Mouse (Mus musculus) retina, postnatal 7 days (tissue): ENCODE data around the gene Tsc22d1.

ENCODE experiments used
- DNase-seq: peaks from one replicate; pipeline ENCODE4 v3.0.0-alpha.2; 2012; ENCODE audit warnings: low read depth, low spot score

The Tsc22d1 gene

GRCm38 (mm10) chr14:76442160-76442559 is 27.4 kb downstream of the Tsc22d1 start:
- no peak for DNase-seq

GRCm38 (mm10) chr14:76448987-76449386 is 34.2 kb downstream of the Tsc22d1 start:
- no peak for DNase-seq

- no peak for DNase-seq
Observed at GRCm38 (mm10) chr14:76451011-76451410, 36.2 kb downstream of the Tsc22d1 start.

- no peak for DNase-seq
Observed at GRCm38 (mm10) chr14:76452751-76453360, 38.1 kb downstream of the Tsc22d1 start.

GRCm38 (mm10) chr14:76454673-76455072 is 39.9 kb downstream of the Tsc22d1 start:
- DNase-seq = no peak

- DNase-seq = no peak
Observed at GRCm38 (mm10) chr14:76455159-76455558, 40.4 kb downstream of the Tsc22d1 start.

GRCm38 (mm10) chr14:76457696-76458095 is 42.9 kb downstream of the Tsc22d1 start:
- no peak for DNase-seq

GRCm38 (mm10) chr14:76460181-76460580 is 45.4 kb downstream of the Tsc22d1 start:
- DNase-seq = no peak

- DNase-seq = no peak
Observed at GRCm38 (mm10) chr14:76461182-76461775, 46.5 kb downstream of the Tsc22d1 start.

GRCm38 (mm10) chr14:76463414-76464098 is 48.8 kb downstream of the Tsc22d1 start:
- DNase-seq = no peak

- no peak for DNase-seq
Observed at GRCm38 (mm10) chr14:76464967-76465366, 50.2 kb downstream of the Tsc22d1 start.

- peak; percentile 69 for DNase-seq
Observed at GRCm38 (mm10) chr14:76466641-76467323, 52.0 kb downstream of the Tsc22d1 start.

- DNase-seq = no peak
Observed at GRCm38 (mm10) chr14:76467932-76468331, 53.2 kb downstream of the Tsc22d1 start.

- DNase-seq = no peak
Observed at GRCm38 (mm10) chr14:76471301-76471700, 56.5 kb downstream of the Tsc22d1 start.

GRCm38 (mm10) chr14:76472487-76472886 is 57.7 kb downstream of the Tsc22d1 start:
- no peak for DNase-seq

- peak; percentile 43 for DNase-seq
Observed at GRCm38 (mm10) chr14:76473404-76473803, 58.6 kb downstream of the Tsc22d1 start.

GRCm38 (mm10) chr14:76474165-76474564 is 59.4 kb downstream of the Tsc22d1 start:
- DNase-seq = no peak

GRCm38 (mm10) chr14:76476770-76477169 is 62.0 kb downstream of the Tsc22d1 start:
- no peak for DNase-seq

GRCm38 (mm10) chr14:76478076-76478475 is 63.3 kb downstream of the Tsc22d1 start:
- no peak for DNase-seq

- no peak for DNase-seq
Observed at GRCm38 (mm10) chr14:76478616-76479015, 63.9 kb downstream of the Tsc22d1 start.

GRCm38 (mm10) chr14:76479867-76480266 is 65.1 kb downstream of the Tsc22d1 start:
- DNase-seq = no peak

- no peak for DNase-seq
Observed at GRCm38 (mm10) chr14:76480507-76480906, 65.7 kb downstream of the Tsc22d1 start.
